Mouse (Mus musculus) gastrocnemius, adult 2 months (tissue): ENCODE results near the gene Rbm4. TPM values are rescaled to one million over a fixed set of nuclear protein-coding genes. Genes with fewer than 3 reads are reported as not detected.

Experiments
- DNase-seq: peaks from one replicate; pipeline ENCODE4 v3.0.0; 2022
- H3K27ac ChIP-seq: fragments of 200-600 bp; 2 replicates; pipeline ENCODE4 v1.8.1; 2022; ENCODE audit warnings: mild to moderate bottlenecking
- H3K4me3 ChIP-seq: fragments of 200-600 bp; 2 replicates; pipeline ENCODE4 v1.8.1; 2022; ENCODE audit warnings: mild to moderate bottlenecking, moderate library complexity
- CTCF ChIP-seq: fragments of 200-600 bp; IDR thresholded peaks from 2 replicates; pipeline ENCODE4 v1.8.1; 2022; ENCODE audit warnings: antibody characterized with exemption, mild to moderate bottlenecking, moderate library complexity
- intact Hi-C: fragments of 180-260 bp; cut with DNase I; formaldehyde crosslinking; loops from one replicate; pipeline ENCODE4 v1.15.1; 2025
- long read RNA-seq, 2 experiments: library from polyadenylated mRNA; stranded (forward); transcript quantifications; one replicate each; pipeline ENCODE4 v2.0.0; 2021
- total RNA-seq, 2 experiments: library from RNA; stranded (reverse); gene quantifications; 2 replicates each; pipeline ENCODE4 v1.2.3; 2021

The Rbm4 gene
- total RNA-seq: 10 to 100 TPM; 32.1 to 35.5 TPM
- long read RNA-seq, experiment 1, partial matches to known transcripts: 1 of 11 reads
- long read RNA-seq, experiment 1, other reads (novel, unspliced or antisense): 3 of 11 reads
- long read RNA-seq, experiment 2, partial matches to known transcripts: 1 of 7 reads
- long read RNA-seq, experiment 2, other reads (novel, unspliced or antisense): 0 of 7 reads

GRCm38 (mm10) chr19:4793831-4794422 lies at the start of gene Rbm4:
Gene Rbm4, minus strand, starts transcription at chr19:4793901.
- TF ChIP-seq CTCF: no peak
- Histone ChIP-seq H3K27ac (peak within 1 kb of the TSS; percentile 93), H3K4me3 (peak within 1 kb of the TSS; percentile 94)
- intact Hi-C loops: loop anchor here (1.0 to 5.0 kb wide), 2 partner anchors 17 to 37 kb away; partner anchors contain the start of genes Gm21992, Rbm14 and Rbm4b
- peak; percentile 96 for DNase-seq

DNA sequence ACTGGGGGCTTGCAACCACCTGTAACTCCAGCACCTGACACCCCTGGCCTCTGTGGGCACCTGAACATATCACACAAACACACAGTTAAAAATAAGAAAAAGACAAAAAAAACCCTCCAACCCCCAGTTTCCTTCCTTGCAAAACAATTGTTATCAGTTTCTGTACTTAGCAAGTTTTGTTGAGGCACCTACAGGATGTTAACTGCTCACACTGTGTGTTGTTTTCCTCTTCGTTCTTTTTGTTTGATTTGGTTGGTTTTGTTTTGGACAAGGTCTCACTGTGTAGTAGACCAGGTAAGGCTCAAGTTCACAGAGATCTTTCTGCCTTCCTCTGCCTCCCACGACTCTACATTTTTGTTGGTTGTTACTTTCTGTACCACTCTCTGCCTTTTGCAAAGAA lies 48.9 kb upstream of the Rbm4 start:
- no peak for TF ChIP-seq CTCF
- DNase-seq: no peak
- intact Hi-C loops: no loop called here
- H3K4me3 ChIP-seq: no peak overlapping the region
- no peak overlapping the region for H3K27ac ChIP-seq

DNA sequence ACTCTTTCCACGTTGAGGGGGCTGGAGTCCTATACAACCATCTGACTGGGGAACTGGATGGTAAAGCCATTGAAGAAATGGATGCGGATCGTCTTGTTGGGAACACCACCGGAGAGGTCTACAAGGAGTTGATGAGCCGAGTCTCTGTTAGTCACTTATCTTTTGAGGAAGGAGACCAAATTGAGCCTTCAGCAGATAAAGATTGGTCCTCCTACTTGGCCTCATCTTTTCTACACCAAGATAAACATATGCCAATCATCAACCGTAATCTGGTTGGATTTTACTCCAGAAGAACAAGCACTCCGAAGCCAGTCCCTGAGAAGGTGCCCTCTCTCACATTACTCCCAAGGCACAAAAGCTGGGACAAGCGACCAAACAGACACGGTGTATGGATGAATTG lies 47.1 kb upstream of the Rbm4 start:
- Histone ChIP-seq H3K27ac (no peak overlapping the region), H3K4me3 (no peak overlapping the region)
- no peak for TF ChIP-seq CTCF
- intact Hi-C loops: no loop called here
- no peak for DNase-seq

DNA sequence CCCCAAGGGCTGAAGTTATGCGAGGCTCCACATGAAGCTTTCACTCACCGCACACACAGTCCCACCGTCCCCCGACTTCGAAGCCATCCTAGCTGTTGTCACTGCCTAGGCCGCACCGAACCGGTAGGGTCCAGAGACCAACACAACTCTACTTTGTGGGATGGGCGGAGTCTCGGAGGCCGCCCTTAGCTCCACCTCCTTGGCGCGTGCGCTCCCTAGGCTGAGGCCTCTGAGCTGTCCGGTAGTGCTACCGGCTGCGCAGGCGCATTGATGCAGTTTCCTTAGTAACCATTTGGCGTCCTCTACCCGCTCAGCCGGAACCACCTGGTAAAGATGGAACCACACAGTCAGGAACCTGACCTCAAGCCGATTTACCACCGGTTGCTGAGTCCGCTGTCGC lies 45.4 kb upstream of the Rbm4 start, which contains the start of the genes Ccs and Ccdc87:
Gene Ccs, minus strand, starts transcription at position 184 of the 400 bp plus-strand sequence.
Gene Ccdc87, plus strand, starts transcription at position 218 of the 400 bp plus-strand sequence.
- Histone ChIP-seq H3K27ac (peak within 1 kb of the TSS; percentile 89), H3K4me3 (peak within 1 kb of the TSS; percentile 76)
- intact Hi-C loops: no loop called here
- TF ChIP-seq CTCF: no peak
- peak; percentile 98 for DNase-seq

DNA sequence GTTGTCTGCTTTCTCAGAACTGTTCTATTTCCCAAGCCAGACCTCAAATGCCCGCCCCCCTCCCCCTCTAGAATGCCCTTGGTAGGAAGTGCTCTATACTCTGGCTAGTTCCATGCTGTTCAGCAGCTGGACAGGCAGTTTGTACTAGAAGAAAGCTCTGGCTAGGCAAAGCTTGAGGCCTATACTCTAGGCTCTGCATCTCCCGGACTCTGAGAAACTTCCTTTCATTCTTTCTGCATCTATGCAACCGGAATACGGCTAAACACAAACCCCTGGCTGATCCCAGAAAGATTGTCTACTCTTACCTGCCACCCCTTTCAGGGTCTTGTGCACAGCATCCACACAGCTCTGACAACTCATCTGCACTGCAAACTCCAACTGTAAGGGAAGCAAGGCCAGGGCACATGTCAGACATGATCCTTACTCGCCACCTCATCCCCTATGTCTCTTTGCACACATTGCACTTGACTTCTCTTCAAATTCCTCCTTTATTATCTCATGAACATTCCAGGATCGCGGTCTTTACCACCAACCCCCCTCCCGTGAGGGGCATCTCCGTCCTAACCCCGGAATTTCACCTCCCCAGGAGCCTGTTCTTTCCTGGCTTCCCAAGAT lies 44.9 kb upstream of the Rbm4 start:
- H3K4me3 ChIP-seq: peak overlapping the region; percentile 76
- DNase-seq: no peak
- intact Hi-C loops: no loop called here
- peak overlapping the region; percentile 89 for H3K27ac ChIP-seq
- no peak for TF ChIP-seq CTCF

GRCm38 (mm10) chr19:4837049-4837448 lies 43.3 kb upstream of the Rbm4 start:
- peak; percentile 56 for DNase-seq
- Histone ChIP-seq H3K27ac (no peak overlapping the region), H3K4me3 (no peak overlapping the region)
- TF ChIP-seq CTCF: no peak
- intact Hi-C loops: no loop called here

GRCm38 (mm10) chr19:4836096-4836495 lies 42.4 kb upstream of the Rbm4 start:
- no peak for TF ChIP-seq CTCF
- Histone ChIP-seq H3K4me3 (no peak overlapping the region), H3K27ac (peak overlapping the region; percentile 63)
- no peak for DNase-seq
- intact Hi-C loops: no loop called here

DNA sequence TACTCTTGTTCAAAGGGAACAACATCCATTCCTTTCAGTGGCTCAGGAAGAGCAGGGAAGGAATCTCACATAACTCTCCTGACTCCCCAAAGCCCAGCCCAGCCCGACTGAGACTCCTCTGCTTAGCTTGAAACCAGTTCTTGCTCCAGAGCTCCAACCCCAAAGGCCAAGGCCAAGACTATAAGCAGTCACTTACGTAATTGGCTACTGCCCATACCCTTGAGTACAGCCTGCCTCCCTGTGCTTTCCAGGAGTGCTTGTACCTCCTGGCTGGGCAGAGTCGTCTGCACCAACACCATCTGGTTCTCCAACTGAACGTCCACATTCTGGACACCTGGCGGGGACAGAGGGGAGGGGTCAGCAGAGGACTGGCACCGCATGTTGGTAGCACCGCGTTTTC lies 40.3 kb upstream of the Rbm4 start:
- DNase-seq: peak; percentile 54
- Histone ChIP-seq H3K4me3 (no peak overlapping the region), H3K27ac (no peak overlapping the region)
- TF ChIP-seq CTCF: no peak
- intact Hi-C loops: no loop called here

DNA sequence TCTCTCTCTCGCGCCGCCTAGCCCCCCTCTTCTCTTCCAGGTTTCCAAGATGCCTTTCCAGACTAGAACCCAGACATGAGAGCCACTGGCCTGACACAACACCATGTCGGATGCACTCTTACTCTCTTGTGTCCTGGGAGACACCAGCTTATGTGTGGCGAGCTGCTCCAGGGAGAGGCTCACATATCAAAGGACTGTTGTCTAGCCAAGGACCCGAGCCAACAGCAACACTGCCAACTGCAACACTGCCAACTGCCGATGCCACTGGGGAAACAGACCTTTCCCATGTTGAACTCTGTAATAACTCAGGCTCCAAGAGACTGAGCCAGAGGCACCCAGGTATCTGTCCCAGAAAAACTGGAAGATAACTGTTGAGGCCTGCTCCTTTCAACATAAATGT lies 35.5 kb upstream of the Rbm4 start:
- DNase-seq: peak; percentile 92
- TF ChIP-seq CTCF: no peak
- peak overlapping the region; percentile 19; the same call in 1 of the 2 replicates for H3K4me3 ChIP-seq
- intact Hi-C loops: no loop called here
- H3K27ac ChIP-seq: peak overlapping the region; percentile 73

GRCm38 (mm10) chr19:4828444-4829114 lies 34.9 kb upstream of the Rbm4 start:
- TF ChIP-seq CTCF: no peak
- Histone ChIP-seq H3K27ac (peak overlapping the region; percentile 73), H3K4me3 (peak overlapping the region; percentile 19)
- intact Hi-C loops: no loop called here
- no peak for DNase-seq

GRCm38 (mm10) chr19:4820678-4821303 lies 27.1 kb upstream of the Rbm4 start:
- Histone ChIP-seq H3K4me3 (no peak overlapping the region), H3K27ac (peak overlapping the region; percentile 71)
- DNase-seq: peak; percentile 90
- peak; percentile 42 for TF ChIP-seq CTCF
- intact Hi-C loops: no loop called here

- intact Hi-C loops: no loop called here
- no peak overlapping the region for H3K27ac ChIP-seq
- TF ChIP-seq CTCF: no peak
- no peak overlapping the region for H3K4me3 ChIP-seq
- DNase-seq: no peak
These were observed 23.6 kb upstream of the Rbm4 start for GRCm38 (mm10) chr19:4817182-4817835.
